Mouse (Mus musculus) bone marrow, adult 2 months (tissue): Measurements from ENCODE around the gene Fndc11.

Experiments used
- CTCF ChIP-seq: fragments of 200-500 bp; IDR thresholded peaks from 2 replicates; pipeline ENCODE4 v1.5.1; 2011; ENCODE audit warnings: low read length, control low read depth; ENCODE audit not compliant: control insufficient read depth, insufficient read depth
- POLR2A ChIP-seq: fragments of 200-500 bp; IDR thresholded peaks from 2 replicates; pipeline ENCODE4 v1.6.1; 2011; ENCODE audit warnings: low read depth, mild to moderate bottlenecking, control low read depth, low read length, borderline replicate concordance; ENCODE audit not compliant: control insufficient read depth

GRCm38 (mm10) chr2:181235681-181236566, 16.1 kb downstream of the Fndc11 start:
- no peak for TF ChIP-seq POLR2A
- peak; percentile 27; the same call in 1 of the 2 replicates for TF ChIP-seq CTCF
